Mouse (Mus musculus) layer of hippocampus, postnatal 10 days (tissue): ENCODE results near the gene Cryl1. TPM values are rescaled to one million over a fixed set of nuclear protein-coding genes. Genes with fewer than 3 reads are reported as not detected.

Experiments
- DNase-seq, 2 experiments: peaks; one replicate each; pipeline ENCODE4 v3.0.0; 2021; ENCODE audit warnings: low spot score in 2 of 2
- total RNA-seq, 2 experiments: library from RNA; stranded (reverse); gene quantifications; 2 replicates each; pipeline ENCODE4 v1.2.3; 2021

Gene Cryl1
- total RNA-seq, 2 experiments from 2014 or later, result 24.6 to 26.1 TPM

GRCm38 (mm10) chr14:57375205-57375604 lies 23.1 kb downstream of the Cryl1 start:
- no peak for DNase-seq

- peak; percentile 81 to 85 for DNase-seq
Observed at GRCm38 (mm10) chr14:57372348-57373102, 25.8 kb downstream of the Cryl1 start.

GRCm38 (mm10) chr14:57367327-57367726 lies 31.0 kb downstream of the Cryl1 start:
- no peak for DNase-seq

- DNase-seq, result no peak
Observed at GRCm38 (mm10) chr14:57366724-57367123, 31.6 kb downstream of the Cryl1 start.

- no peak for DNase-seq
Observed at GRCm38 (mm10) chr14:57365341-57365740, 33.0 kb downstream of the Cryl1 start.

- DNase-seq, result no peak
Observed at GRCm38 (mm10) chr14:57363833-57364232, 34.5 kb downstream of the Cryl1 start.

- DNase-seq, result peak; percentile 82 to 89
Observed at GRCm38 (mm10) chr14:57362726-57363660, 35.3 kb downstream of the Cryl1 start.

GRCm38 (mm10) chr14:57357030-57357429 lies 41.3 kb downstream of the Cryl1 start:
- DNase-seq, result no peak

- DNase-seq, result no peak
Observed at GRCm38 (mm10) chr14:57351521-57352235, 46.7 kb downstream of the Cryl1 start.

- DNase-seq, result no peak
Observed at GRCm38 (mm10) chr14:57349955-57350354, 48.4 kb downstream of the Cryl1 start.

- no peak for DNase-seq
Observed at GRCm38 (mm10) chr14:57348155-57348554, 50.2 kb downstream of the Cryl1 start.

- no peak for DNase-seq
Observed at GRCm38 (mm10) chr14:57346135-57346534, 52.2 kb downstream of the Cryl1 start.

GRCm38 (mm10) chr14:57344781-57345492 lies 53.4 kb downstream of the Cryl1 start:
- DNase-seq, result no peak

- no peak for DNase-seq
Observed at GRCm38 (mm10) chr14:57343057-57343750, 55.1 kb downstream of the Cryl1 start.

GRCm38 (mm10) chr14:57342316-57343055 lies 55.8 kb downstream of the Cryl1 start:
- DNase-seq, result no peak

- DNase-seq, result no peak
Observed at GRCm38 (mm10) chr14:57338666-57339065, 59.7 kb downstream of the Cryl1 start.

GRCm38 (mm10) chr14:57334833-57335232 lies 63.5 kb downstream of the Cryl1 start:
- no peak for DNase-seq

GRCm38 (mm10) chr14:57332503-57332902 lies 65.8 kb downstream of the Cryl1 start:
- no peak for DNase-seq

- DNase-seq, result no peak
Observed at GRCm38 (mm10) chr14:57331097-57331496, 67.2 kb downstream of the Cryl1 start.
